Mouse (Mus musculus): ENCODE measurements around the gene Irs1. TPM values are rescaled to one million over a fixed set of nuclear protein-coding genes. Genes with fewer than 3 reads are reported as not detected.

Irs1 gene
- polyA plus RNA-seq, 1 experiment from 2014 or later, result 4.7 TPM

DNA sequence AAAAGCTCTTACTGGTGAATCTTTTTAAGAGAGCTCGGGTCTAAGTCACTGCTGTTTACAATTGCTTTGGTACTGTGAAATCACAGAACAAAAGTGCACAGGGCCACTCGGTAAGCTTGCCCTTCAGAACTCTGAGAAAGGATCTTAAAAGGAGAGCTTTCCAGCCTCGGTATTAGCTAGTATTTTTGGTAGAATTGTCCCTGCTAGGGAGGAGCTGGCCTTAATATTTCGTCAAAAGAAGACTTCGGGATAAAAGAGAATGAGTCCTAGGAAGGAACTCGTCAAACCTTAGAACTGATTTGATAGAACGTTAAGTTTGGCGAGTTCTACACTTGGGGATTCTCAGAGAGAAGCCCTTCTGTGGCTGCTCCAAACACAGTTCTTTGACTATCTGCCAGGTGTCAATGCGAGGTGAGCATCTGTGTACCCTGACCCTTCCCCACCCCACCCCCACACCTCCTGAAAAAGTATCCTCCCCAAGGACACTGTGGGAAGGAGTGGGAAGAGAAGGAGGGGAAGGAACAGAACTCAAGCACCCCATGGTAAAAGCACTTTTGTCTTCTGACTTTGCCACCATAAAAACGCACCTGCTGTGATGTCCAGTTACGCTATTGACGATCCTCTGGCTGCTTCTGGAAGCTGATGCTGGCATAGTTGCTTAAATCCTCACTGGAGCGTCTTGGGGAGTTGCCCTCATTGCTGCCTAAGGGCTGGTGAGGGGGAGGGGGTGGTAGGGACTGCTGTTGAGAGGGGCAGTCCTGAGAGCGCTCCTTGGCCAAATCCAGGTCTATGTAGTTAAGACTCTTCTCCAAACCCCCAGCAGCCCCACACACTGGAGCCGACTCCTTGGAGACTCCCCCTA, 4.8 kb downstream of the Irs1 start:
- Histone ChIP-seq H3K36me3 (ENCODE audit: insufficient read depth, low read length) (no peaks in the 10 kb centered on the region), H3K4me2 (replicated peaks; ENCODE audit: low read depth, low read length) (peak overlapping the region; percentile 89), H3K4me3 (ENCODE audit: low read depth, low read length) (peak overlapping the region; percentile 61), H3K9ac (replicated peaks; ENCODE audit: low read depth) (no peak overlapping the region), H3K9me3 (ENCODE audit: low read length) (no peaks in the 10 kb centered on the region), H3K27me3 (replicated peaks; ENCODE audit: insufficient read depth, low read length) (no peaks in the 10 kb centered on the region), H3K4me1 (ENCODE audit: insufficient read depth, low read depth, low read length) (peaks cover 31% of the 10 kb centered on the region; the same call in 1 of the 2 replicates), H3K27ac (ENCODE audit: low read length) (0 out of 2 replicates have a peak overlapping the region, but pooled peaks have one; percentile 28)
- ATAC-seq (no peak), DNase-seq (ENCODE audit: low spot score) (peak; percentile 32)
- TF ChIP-seq CTCF (IDR thresholded peaks at IDR 0.05) (no peak), EP300 (IDR thresholded peaks at IDR 0.05) (no peak)
- WGBS, result 13% methylated on average over 15 of the region's 15 CpGs

- DNase-seq (ENCODE audit: low spot score) (peak; percentile 31), ATAC-seq (no peak)
- TF ChIP-seq CTCF (IDR thresholded peaks at IDR 0.05) (no peak), EP300 (IDR thresholded peaks at IDR 0.05) (no peak)
- H3K9me3 ChIP-seq (ENCODE audit: low read length), result no peaks in the 10 kb centered on the region
- peaks cover 31% of the 10 kb centered on the region; the same call in 1 of the 2 replicates for H3K4me1 ChIP-seq (ENCODE audit: insufficient read depth, low read depth, low read length)
- WGBS, result 14% methylated on average over 5 of the region's 5 CpGs
- H3K27ac ChIP-seq (ENCODE audit: low read length), result peak overlapping the region; percentile 28; the same call in 1 of the 2 replicates
- no peaks in the 10 kb centered on the region for H3K27me3 ChIP-seq (replicated peaks; ENCODE audit: insufficient read depth, low read length)
- no peaks in the 10 kb centered on the region for H3K36me3 ChIP-seq (ENCODE audit: insufficient read depth, low read length)
- H3K9ac ChIP-seq (replicated peaks; ENCODE audit: low read depth), result no peak overlapping the region
- H3K4me2 ChIP-seq (replicated peaks; ENCODE audit: low read depth, low read length), result peak overlapping the region; percentile 89
- peak overlapping the region; percentile 61 for H3K4me3 ChIP-seq (ENCODE audit: low read depth, low read length)
These were observed 5.6 kb downstream of the Irs1 start for GRCm38 (mm10) chr1:82285461-82286189.

DNA sequence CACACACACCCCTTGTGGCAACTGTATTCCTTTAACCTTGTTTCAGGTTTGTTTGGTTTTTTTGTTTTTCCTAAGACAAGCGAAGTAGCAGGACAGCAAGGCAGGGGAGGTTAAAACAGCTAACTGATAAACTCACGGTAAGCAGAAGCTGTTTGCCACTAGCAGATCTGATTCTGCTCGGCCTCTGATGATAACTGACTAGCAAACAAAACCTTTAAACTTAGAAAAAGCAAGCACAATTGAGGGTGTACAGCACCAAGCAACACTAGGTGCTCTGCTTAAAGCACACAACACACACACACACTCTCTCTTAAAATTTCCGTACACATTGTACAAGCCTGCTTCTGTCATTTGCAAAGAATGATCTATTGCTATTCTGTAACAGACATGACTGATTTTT, 6.8 kb downstream of the Irs1 start:
- Histone ChIP-seq H3K36me3 (ENCODE audit: insufficient read depth, low read length) (no peaks in the 10 kb centered on the region), H3K9ac (replicated peaks; ENCODE audit: low read depth) (no peak overlapping the region; the same call in 1 of the 2 replicates), H3K9me3 (ENCODE audit: low read length) (no peaks in the 10 kb centered on the region), H3K4me2 (replicated peaks; ENCODE audit: low read depth, low read length) (peak overlapping the region; percentile 89), H3K4me1 (ENCODE audit: insufficient read depth, low read depth, low read length) (peaks cover 29% of the 10 kb centered on the region; the same call in 1 of the 2 replicates), H3K27ac (ENCODE audit: low read length) (peak overlapping the region; percentile 96), H3K4me3 (ENCODE audit: low read depth, low read length) (peak overlapping the region; percentile 61), H3K27me3 (replicated peaks; ENCODE audit: insufficient read depth, low read length) (no peaks in the 10 kb centered on the region)
- WGBS, result 15% methylated on average over 4 of the region's 4 CpGs
- DNase-seq (ENCODE audit: low spot score), result no peak
- TF ChIP-seq CTCF (IDR thresholded peaks at IDR 0.05) (no peak), EP300 (IDR thresholded peaks at IDR 0.05) (no peak)
- ATAC-seq, result no peak

DNA sequence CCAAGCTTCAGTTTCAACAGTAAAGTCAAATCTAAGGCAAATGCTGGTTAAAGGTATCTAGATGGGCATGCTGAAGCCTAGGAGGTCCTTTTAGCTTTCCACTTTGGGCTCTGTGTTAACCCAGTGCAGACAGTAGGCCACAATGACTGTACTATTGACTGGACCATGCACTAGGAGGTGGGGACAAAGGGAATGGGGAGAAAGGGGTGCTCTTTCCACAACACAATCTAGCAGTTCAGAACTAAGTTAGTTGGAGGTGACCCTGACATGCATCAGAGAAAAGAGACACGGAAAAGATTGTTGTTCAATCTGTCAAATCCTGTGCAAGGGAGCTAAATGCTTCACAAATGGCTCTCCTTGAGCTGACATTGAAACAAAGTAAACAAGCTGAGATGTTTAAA, 7.3 kb downstream of the Irs1 start:
- WGBS, result 14% methylated on average over 1 of the region's 1 CpGs
- Histone ChIP-seq H3K9ac (replicated peaks; ENCODE audit: low read depth) (peak overlapping the region; percentile 69), H3K4me3 (ENCODE audit: low read depth, low read length) (peak overlapping the region; percentile 61), H3K36me3 (ENCODE audit: insufficient read depth, low read length) (no peaks in the 10 kb centered on the region), H3K27ac (ENCODE audit: low read length) (peak overlapping the region; percentile 96), H3K4me2 (replicated peaks; ENCODE audit: low read depth, low read length) (peak overlapping the region; percentile 89), H3K4me1 (ENCODE audit: insufficient read depth, low read depth, low read length) (peaks cover 24% of the 10 kb centered on the region; the same call in 1 of the 2 replicates), H3K9me3 (ENCODE audit: low read length) (no peaks in the 10 kb centered on the region), H3K27me3 (replicated peaks; ENCODE audit: insufficient read depth, low read length) (no peaks in the 10 kb centered on the region)
- TF ChIP-seq CTCF (IDR thresholded peaks at IDR 0.05) (no peak), EP300 (IDR thresholded peaks at IDR 0.05) (no peak)
- ATAC-seq, result peak; percentile 8; the same call in 1 of the 2 replicates
- peak; percentile 35 for DNase-seq (ENCODE audit: low spot score)

DNA sequence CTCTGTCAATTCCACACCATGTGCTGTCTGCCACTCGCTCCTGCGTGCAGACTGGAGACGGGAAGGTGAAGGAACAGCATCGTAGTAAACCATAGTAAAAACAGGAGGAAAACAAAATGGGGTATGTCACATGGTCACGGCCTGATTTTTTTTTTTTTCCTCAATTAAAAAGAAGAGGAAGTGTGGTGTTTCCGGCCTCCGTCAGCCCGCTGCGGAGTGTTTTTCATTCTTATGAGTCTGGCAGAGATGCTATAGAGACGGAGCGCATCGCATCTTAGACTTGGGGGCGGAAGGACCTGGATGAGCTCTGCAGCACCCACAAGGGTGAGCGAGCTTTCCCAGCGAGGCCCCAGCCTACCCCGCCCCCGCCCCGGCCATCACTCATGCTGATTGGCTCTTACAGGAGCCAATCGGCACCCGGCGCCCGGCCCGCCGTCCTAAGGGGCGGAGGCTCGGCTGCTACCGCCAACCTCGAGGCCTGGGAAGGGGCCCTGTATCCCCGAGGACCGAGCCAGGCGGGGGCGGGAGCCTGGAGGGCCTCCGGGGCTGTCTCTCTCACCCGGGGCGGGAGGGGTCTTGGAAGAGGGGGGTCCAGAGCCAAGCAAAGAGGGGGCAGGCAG, 8.1 kb downstream of the Irs1 start:
- TF ChIP-seq CTCF (IDR thresholded peaks at IDR 0.05) (no peak), EP300 (IDR thresholded peaks at IDR 0.05) (no peak)
- H3K9ac ChIP-seq (replicated peaks; ENCODE audit: low read depth), result peak overlapping the region; percentile 69
- no peaks in the 10 kb centered on the region for H3K9me3 ChIP-seq (ENCODE audit: low read length)
- DNase-seq (ENCODE audit: low spot score), result peak; percentile 91
- peak overlapping the region; percentile 96 for H3K27ac ChIP-seq (ENCODE audit: low read length)
- H3K36me3 ChIP-seq (ENCODE audit: insufficient read depth, low read length), result no peaks in the 10 kb centered on the region
- WGBS, result 4% methylated on average over 35 of the region's 35 CpGs
- ATAC-seq, result peak; percentile 97
- H3K4me3 ChIP-seq (ENCODE audit: low read depth, low read length), result peak overlapping the region; percentile 61
- peaks cover 20% of the 10 kb centered on the region; the same call in 1 of the 2 replicates for H3K4me1 ChIP-seq (ENCODE audit: insufficient read depth, low read depth, low read length)
- peak overlapping the region; percentile 89 for H3K4me2 ChIP-seq (replicated peaks; ENCODE audit: low read depth, low read length)
- no peaks in the 10 kb centered on the region for H3K27me3 ChIP-seq (replicated peaks; ENCODE audit: insufficient read depth, low read length)
